Mouse (Mus musculus): ENCODE results near the gene Ucn2. TPM values are rescaled to one million over a fixed set of nuclear protein-coding genes. Genes with fewer than 3 reads are reported as not detected.
A peak's percentile ranks its signal among the peaks of the same experiment; 100 is the strongest.

Gene Ucn2
- polyA plus RNA-seq, 1 experiment from 2014 or later, result not detected

DNA sequence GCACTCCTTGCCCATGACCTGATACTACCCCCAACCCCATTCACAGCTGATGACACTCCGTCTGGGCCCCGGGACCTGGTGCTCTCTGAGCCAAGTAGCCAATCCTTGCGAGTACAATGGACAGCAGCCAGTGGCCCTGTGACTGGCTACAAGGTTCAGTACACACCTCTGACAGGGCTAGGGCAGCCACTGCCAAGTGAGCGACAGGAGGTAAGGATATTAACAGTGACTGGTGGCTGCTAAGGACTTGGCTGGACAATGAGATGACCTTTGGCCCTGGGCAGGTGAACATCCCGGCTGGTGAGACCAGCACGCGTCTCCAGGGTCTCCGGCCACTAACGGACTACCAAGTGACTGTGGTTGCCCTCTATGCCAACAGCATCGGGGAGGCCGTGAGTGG lies 30.0 kb upstream of the Ucn2 start:
- H3K27me3 ChIP-seq (replicated peaks; ENCODE audit: control insufficient read depth, insufficient read depth, low read length), result peaks cover 15% of the 10 kb centered on the region
- WGBS, result 86% methylated on average over 11 of the region's 11 CpGs
- no peak overlapping the region for H3K27ac ChIP-seq (ENCODE audit: low read length)
- no peak overlapping the region for H3K9ac ChIP-seq (ENCODE audit: low read depth, low read length)
- no peaks in the 10 kb centered on the region for H3K4me1 ChIP-seq (ENCODE audit: control insufficient read depth, insufficient read depth, low read length)
- H3K4me3 ChIP-seq (ENCODE audit: low read length), result no peak overlapping the region
- no peak for ATAC-seq
- H3K4me2 ChIP-seq (ENCODE audit: low read depth, low read length), result no peak overlapping the region
- H3K36me3 ChIP-seq (ENCODE audit: control insufficient read depth, insufficient read depth, low read length), result no peaks in the 10 kb centered on the region
- H3K9me3 ChIP-seq (ENCODE audit: control insufficient read depth, low read length), result no peaks in the 10 kb centered on the region

DNA sequence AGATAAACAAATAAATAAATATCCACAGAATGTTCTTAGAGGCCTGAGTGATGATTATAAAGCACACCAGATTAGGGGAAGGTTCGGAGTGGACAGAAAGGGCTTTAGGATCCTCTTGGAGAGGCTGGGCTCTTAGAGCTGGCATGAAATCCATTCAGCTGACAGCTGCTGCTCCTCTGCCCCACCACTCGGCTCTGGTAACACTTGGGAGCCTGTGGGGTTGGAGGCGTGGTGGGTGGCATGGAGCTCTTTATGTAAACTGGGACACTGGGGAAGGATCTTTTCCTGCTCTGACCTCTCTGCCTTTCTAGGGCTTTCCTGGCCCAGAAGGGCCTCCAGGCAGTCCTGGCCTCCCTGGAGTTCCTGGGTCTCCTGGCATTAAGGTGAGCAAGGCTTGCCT lies 22.2 kb upstream of the Ucn2 start:
- Histone ChIP-seq H3K4me1 (ENCODE audit: control insufficient read depth, insufficient read depth, low read length) (no peaks in the 10 kb centered on the region), H3K27me3 (replicated peaks; ENCODE audit: control insufficient read depth, insufficient read depth, low read length) (no peaks in the 10 kb centered on the region), H3K27ac (ENCODE audit: low read length) (no peak overlapping the region), H3K4me3 (ENCODE audit: low read length) (no peak overlapping the region), H3K36me3 (ENCODE audit: control insufficient read depth, insufficient read depth, low read length) (no peaks in the 10 kb centered on the region), H3K4me2 (ENCODE audit: low read depth, low read length) (no peak overlapping the region), H3K9me3 (ENCODE audit: control insufficient read depth, low read length) (no peaks in the 10 kb centered on the region), H3K9ac (ENCODE audit: low read depth, low read length) (no peak overlapping the region)
- 72% methylated on average over 3 of the region's 3 CpGs for WGBS
- no peak for ATAC-seq

DNA sequence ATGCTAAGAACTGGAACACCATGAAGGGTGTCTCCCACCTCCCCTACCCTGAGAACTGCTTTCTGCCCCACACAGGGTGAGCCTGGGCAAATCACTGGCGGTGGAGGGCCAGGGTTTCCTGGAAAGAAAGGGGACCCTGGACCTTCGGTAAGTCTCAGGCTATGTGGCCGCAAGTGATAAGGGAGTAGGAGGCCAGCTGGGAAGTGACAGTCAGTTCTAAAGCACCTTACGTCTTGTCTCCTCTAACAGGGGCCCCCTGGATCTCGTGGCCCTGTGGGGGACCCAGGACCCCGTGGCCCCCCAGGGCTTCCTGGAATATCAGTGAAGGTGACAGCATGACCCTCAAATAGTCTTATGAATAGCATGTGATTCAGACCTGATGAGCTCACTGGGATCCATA lies 21.5 kb upstream of the Ucn2 start:
- Histone ChIP-seq H3K9me3 (ENCODE audit: control insufficient read depth, low read length) (no peaks in the 10 kb centered on the region), H3K36me3 (ENCODE audit: control insufficient read depth, insufficient read depth, low read length) (no peaks in the 10 kb centered on the region), H3K4me1 (ENCODE audit: control insufficient read depth, insufficient read depth, low read length) (no peaks in the 10 kb centered on the region), H3K4me3 (ENCODE audit: low read length) (no peak overlapping the region), H3K9ac (ENCODE audit: low read depth, low read length) (no peak overlapping the region), H3K4me2 (ENCODE audit: low read depth, low read length) (no peak overlapping the region), H3K27ac (ENCODE audit: low read length) (no peak overlapping the region), H3K27me3 (replicated peaks; ENCODE audit: control insufficient read depth, insufficient read depth, low read length) (no peaks in the 10 kb centered on the region)
- ATAC-seq, result peak; percentile 68; the same call in 1 of the 2 replicates
- WGBS, result 69% methylated on average over 6 of the region's 6 CpGs

DNA sequence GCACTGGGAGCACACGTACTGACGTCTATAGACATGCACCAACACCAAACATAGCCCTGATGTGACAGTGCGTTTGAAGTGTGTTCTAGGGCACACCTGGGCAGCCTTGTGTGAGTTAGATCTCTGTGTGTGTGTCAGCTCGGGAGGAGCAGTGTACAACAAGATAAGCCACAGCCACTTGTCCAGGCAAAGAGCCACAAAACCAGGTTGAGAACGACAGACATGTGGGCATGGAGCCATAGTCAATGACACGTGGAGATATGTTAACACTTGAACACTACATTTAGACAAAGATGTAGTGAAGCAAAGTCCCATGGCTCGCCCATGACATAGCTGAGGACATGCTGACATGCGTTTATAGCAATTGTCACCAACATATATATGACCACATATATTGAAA lies 15.2 kb upstream of the Ucn2 start:
- no peaks in the 10 kb centered on the region for H3K4me1 ChIP-seq (ENCODE audit: control insufficient read depth, insufficient read depth, low read length)
- ATAC-seq, result no peak
- H3K27ac ChIP-seq (ENCODE audit: low read length), result no peak overlapping the region
- no peaks in the 10 kb centered on the region for H3K9me3 ChIP-seq (ENCODE audit: control insufficient read depth, low read length)
- no peak overlapping the region for H3K4me3 ChIP-seq (ENCODE audit: low read length)
- H3K4me2 ChIP-seq (ENCODE audit: low read depth, low read length), result no peak overlapping the region
- 81% methylated on average over 8 of the region's 8 CpGs for WGBS
- no peaks in the 10 kb centered on the region for H3K36me3 ChIP-seq (ENCODE audit: control insufficient read depth, insufficient read depth, low read length)
- H3K9ac ChIP-seq (ENCODE audit: low read depth, low read length), result no peak overlapping the region
- no peaks in the 10 kb centered on the region for H3K27me3 ChIP-seq (replicated peaks; ENCODE audit: control insufficient read depth, insufficient read depth, low read length)

DNA sequence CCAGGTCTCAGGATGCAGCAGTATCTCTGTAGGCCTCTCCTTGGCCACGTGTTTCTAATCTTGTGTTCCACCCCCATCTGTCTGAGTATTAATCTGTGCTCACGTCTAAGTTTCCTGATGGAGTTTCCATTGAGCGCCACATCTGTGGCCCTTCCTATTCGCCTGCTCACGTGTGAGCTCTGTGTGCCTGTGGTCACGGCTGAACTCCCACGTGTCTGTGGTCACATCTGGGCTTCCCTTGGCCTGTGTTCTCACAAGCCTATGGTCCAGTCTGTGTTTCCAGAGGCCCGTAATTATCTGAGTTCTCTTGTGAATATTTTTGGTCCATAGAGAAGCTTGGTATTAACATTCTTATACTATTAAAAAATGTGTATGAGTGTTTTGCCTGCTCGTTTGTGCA lies 9.3 kb upstream of the Ucn2 start:
- Histone ChIP-seq H3K4me2 (ENCODE audit: low read depth, low read length) (no peak overlapping the region), H3K9me3 (ENCODE audit: control insufficient read depth, low read length) (no peaks in the 10 kb centered on the region), H3K27me3 (replicated peaks; ENCODE audit: control insufficient read depth, insufficient read depth, low read length) (no peaks in the 10 kb centered on the region), H3K36me3 (ENCODE audit: control insufficient read depth, insufficient read depth, low read length) (no peaks in the 10 kb centered on the region), H3K27ac (ENCODE audit: low read length) (no peak overlapping the region), H3K9ac (ENCODE audit: low read depth, low read length) (no peak overlapping the region), H3K4me3 (ENCODE audit: low read length) (no peak overlapping the region), H3K4me1 (ENCODE audit: control insufficient read depth, insufficient read depth, low read length) (no peaks in the 10 kb centered on the region)
- ATAC-seq, result no peak
- WGBS, result 83% methylated on average over 9 of the region's 9 CpGs

DNA sequence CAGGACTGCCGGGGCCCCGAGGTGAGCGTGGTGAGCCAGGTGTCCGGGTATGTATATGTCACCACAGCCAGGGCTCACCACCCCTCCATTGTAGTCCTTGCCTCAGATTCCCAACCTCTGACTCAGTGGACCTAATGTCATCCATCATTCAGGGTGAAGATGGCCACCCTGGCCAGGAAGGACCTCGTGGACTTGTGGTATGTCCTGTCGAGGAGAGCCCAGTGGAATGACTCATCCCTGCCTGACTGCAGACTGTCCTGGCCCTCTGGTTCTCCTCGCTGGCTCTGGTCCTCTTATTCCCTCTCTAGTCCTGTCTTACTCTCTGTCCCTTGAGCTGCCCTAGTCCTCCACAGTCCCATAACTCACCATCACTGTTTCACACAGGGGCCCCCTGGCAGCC lies 7.8 kb upstream of the Ucn2 start:
- no peak overlapping the region for H3K4me3 ChIP-seq (ENCODE audit: low read length)
- no peaks in the 10 kb centered on the region for H3K27me3 ChIP-seq (replicated peaks; ENCODE audit: control insufficient read depth, insufficient read depth, low read length)
- H3K36me3 ChIP-seq (ENCODE audit: control insufficient read depth, insufficient read depth, low read length), result no peaks in the 10 kb centered on the region
- ATAC-seq, result no peak
- no peaks in the 10 kb centered on the region for H3K9me3 ChIP-seq (ENCODE audit: control insufficient read depth, low read length)
- no peak overlapping the region for H3K9ac ChIP-seq (ENCODE audit: low read depth, low read length)
- H3K27ac ChIP-seq (ENCODE audit: low read length), result no peak overlapping the region
- H3K4me1 ChIP-seq (ENCODE audit: control insufficient read depth, insufficient read depth, low read length), result no peaks in the 10 kb centered on the region
- no peak overlapping the region for H3K4me2 ChIP-seq (ENCODE audit: low read depth, low read length)
- WGBS, result 77% methylated on average over 7 of the region's 7 CpGs

DNA sequence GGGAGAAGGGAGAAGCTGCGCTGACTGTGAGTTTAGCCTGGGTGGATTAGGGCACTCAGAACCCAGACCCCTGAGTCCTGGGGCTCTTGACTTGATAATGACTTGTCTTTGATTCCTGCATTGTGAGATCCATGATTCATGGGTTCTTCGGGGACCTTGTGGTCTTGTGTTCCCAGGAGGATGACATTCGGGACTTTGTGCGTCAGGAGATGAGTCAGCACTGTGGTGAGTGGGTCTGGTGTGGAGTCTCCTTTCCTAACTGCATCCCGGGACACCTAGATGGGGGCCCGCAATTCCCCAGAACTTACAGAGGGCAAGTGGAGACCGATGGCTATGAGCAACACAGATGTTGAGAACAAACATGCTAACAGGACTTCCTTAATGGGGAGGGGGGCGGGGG lies 3.3 kb upstream of the Ucn2 start:
- Histone ChIP-seq H3K27me3 (replicated peaks; ENCODE audit: control insufficient read depth, insufficient read depth, low read length) (no peaks in the 10 kb centered on the region), H3K9me3 (ENCODE audit: control insufficient read depth, low read length) (no peaks in the 10 kb centered on the region), H3K4me2 (ENCODE audit: low read depth, low read length) (no peak overlapping the region), H3K36me3 (ENCODE audit: control insufficient read depth, insufficient read depth, low read length) (no peaks in the 10 kb centered on the region), H3K27ac (ENCODE audit: low read length) (no peak overlapping the region), H3K4me3 (ENCODE audit: low read length) (no peak overlapping the region), H3K9ac (ENCODE audit: low read depth, low read length) (no peak overlapping the region), H3K4me1 (ENCODE audit: control insufficient read depth, insufficient read depth, low read length) (peaks cover under 1% of the 10 kb centered on the region; the same call in 1 of the 2 replicates)
- 85% methylated on average over 8 of the region's 8 CpGs for WGBS
- no peak for ATAC-seq

DNA sequence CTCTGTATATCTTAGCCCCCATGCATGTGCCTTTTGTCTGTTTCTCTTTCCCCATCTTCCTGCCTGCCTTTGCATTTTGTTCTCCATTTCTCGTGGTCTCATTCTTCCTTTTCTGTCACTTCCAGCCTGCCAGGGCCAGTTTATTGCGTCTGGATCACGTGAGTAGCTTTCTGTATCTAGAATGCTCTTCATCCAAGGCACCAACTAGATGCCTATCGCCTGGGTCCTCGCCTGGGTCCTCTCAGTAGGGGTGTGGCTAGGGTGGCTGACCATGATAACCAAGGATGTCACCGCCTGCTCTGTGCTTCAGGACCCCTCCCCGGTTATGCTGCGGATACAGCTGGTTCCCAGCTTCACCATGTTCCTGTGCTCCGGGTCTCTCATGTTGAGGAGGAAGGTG lies 2.6 kb upstream of the Ucn2 start:
- no peak overlapping the region for H3K4me2 ChIP-seq (ENCODE audit: low read depth, low read length)
- peaks cover 8% of the 10 kb centered on the region; the same call in 1 of the 2 replicates for H3K4me1 ChIP-seq (ENCODE audit: control insufficient read depth, insufficient read depth, low read length)
- H3K27me3 ChIP-seq (replicated peaks; ENCODE audit: control insufficient read depth, insufficient read depth, low read length), result no peaks in the 10 kb centered on the region
- ATAC-seq, result no peak
- H3K9ac ChIP-seq (ENCODE audit: low read depth, low read length), result no peak overlapping the region
- no peaks in the 10 kb centered on the region for H3K9me3 ChIP-seq (ENCODE audit: control insufficient read depth, low read length)
- no peaks in the 10 kb centered on the region for H3K36me3 ChIP-seq (ENCODE audit: control insufficient read depth, insufficient read depth, low read length)
- no peak overlapping the region for H3K4me3 ChIP-seq (ENCODE audit: low read length)
- H3K27ac ChIP-seq (ENCODE audit: low read length), result no peak overlapping the region
- 71% methylated on average over 9 of the region's 9 CpGs for WGBS

DNA sequence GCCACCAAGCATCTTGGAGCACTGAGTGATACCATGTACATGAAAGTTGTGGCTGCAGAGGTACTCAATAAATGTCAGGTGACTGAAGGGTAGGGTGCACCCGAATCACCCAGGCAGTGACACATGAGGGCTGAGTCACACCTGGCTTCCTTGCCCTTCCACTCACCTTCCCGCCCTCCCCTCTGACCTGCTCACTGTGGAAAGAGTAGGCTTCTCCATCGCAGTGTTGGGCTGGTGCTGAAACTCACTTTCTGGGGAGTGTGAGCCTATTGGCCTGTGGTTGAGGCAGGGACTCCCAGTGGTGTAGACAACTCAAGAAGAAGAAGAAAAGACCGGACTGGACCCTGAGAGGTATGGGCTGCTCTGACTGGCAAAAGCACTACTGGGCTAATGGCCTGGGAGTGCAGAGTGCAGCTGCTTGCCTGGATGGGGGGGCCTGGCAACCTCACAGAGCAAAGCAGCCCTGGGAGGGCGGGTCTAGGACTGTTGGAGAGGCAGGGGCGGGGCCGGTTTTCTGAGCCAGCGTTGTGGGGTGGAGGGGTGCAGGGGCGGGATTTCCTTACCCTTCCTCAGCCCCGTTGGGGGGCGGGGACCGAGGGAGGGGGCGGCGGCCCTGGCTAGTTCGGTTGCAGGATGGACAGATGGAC lies 2.0 kb downstream of the Ucn2 start:
- peak overlapping the region; percentile 18; the same call in 1 of the 2 replicates for H3K4me3 ChIP-seq (ENCODE audit: low read length)
- no peak for ATAC-seq
- WGBS, result 27% methylated on average over 14 of the region's 15 CpGs
- peaks cover 39% of the 10 kb centered on the region for H3K4me1 ChIP-seq (ENCODE audit: control insufficient read depth, insufficient read depth, low read length)
- H3K36me3 ChIP-seq (ENCODE audit: control insufficient read depth, insufficient read depth, low read length), result no peaks in the 10 kb centered on the region
- no peak overlapping the region for H3K27ac ChIP-seq (ENCODE audit: low read length)
- H3K27me3 ChIP-seq (replicated peaks; ENCODE audit: control insufficient read depth, insufficient read depth, low read length), result no peaks in the 10 kb centered on the region
- peak overlapping the region; percentile 38; the same call in 1 of the 2 replicates for H3K9ac ChIP-seq (ENCODE audit: low read depth, low read length)
- peak overlapping the region; percentile 41 for H3K4me2 ChIP-seq (ENCODE audit: low read depth, low read length)
- no peaks in the 10 kb centered on the region for H3K9me3 ChIP-seq (ENCODE audit: control insufficient read depth, low read length)
